Mouse (Mus musculus): ENCODE results near the gene Mrpl43. TPM values are rescaled to one million over a fixed set of nuclear protein-coding genes. Genes with fewer than 3 reads are reported as not detected.

The Mrpl43 gene
- polyA plus RNA-seq, 1 experiment from 2014 or later, result 83.0 TPM

DNA sequence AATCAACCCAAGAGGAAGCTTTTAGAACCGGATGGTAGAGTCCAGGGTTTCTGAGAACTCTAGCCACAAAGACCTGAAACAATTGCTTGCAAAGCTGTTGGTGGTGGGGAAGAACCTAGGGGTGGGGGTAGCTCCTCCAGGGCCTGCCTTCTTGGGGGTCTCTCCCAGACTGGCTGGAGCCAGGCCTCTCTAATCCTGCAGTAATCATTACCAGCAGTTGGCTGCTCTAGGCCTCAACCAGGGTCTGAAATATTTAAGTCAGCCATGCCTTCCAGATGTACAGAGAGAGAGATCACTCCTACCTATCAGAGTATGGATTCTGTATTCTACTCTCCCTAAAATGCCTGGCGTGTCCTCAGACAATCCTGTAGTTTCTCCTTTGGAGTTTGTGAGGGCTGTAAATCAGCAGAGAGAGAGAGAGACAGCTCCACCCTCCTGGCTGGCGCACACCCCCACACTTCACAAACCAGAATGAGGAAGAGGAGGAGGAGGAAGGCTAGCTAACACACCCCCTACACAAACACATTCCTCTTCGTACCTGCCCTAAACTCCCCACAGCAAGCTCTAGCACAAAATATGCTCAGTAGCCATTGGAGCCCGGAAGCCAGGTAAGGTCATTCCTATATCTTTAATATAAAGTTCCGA, 7.5 kb upstream of the Mrpl43 start:
- Histone ChIP-seq H3K27ac (peak overlapping the region; percentile 99; the same call in 1 of the 2 replicates), H3K27me3 (ENCODE audit: insufficient read depth, poor library complexity, severe bottlenecking) (no peaks in the 10 kb centered on the region; the same call in 1 of the 2 replicates), H3K4me1 (replicated peaks) (peaks cover 50% of the 10 kb centered on the region), H3K4me3 (no peak overlapping the region), H3K9me3 (no peaks in the 10 kb centered on the region), H3K36me3 (peaks cover 40% of the 10 kb centered on the region)
- DNase-seq (ENCODE audit: low spot score), result no peak
- WGBS, result 65% methylated on average over 6 of the region's 6 CpGs

DNA sequence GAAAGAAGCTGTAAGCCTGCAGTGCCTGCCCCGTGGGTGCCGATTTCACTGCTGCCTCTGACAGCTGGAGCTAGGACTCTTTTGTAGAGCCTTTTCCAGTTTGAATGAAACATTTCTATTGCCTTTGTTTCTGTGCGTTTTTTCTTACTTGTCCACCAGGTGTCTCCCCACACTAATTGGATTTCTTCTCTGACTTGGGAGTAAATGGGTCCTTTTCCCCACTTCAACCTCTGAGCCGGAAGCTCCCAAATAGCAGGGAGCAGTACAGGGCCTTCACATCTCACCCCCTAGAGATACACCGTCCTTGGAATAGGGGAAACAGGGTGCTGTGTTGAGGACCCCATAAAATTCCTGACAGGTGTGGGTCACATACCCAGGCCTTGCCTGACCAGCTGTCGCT, 6.4 kb upstream of the Mrpl43 start:
- 45% methylated on average over 6 of the region's 6 CpGs for WGBS
- peak overlapping the region; percentile 62; the same call in 1 of the 2 replicates for H3K27ac ChIP-seq
- no peak overlapping the region for H3K4me3 ChIP-seq
- no peaks in the 10 kb centered on the region; the same call in 1 of the 2 replicates for H3K27me3 ChIP-seq (ENCODE audit: insufficient read depth, poor library complexity, severe bottlenecking)
- peaks cover 51% of the 10 kb centered on the region for H3K36me3 ChIP-seq
- no peak for DNase-seq (ENCODE audit: low spot score)
- H3K4me1 ChIP-seq (replicated peaks), result peaks cover 56% of the 10 kb centered on the region
- H3K9me3 ChIP-seq, result no peaks in the 10 kb centered on the region

DNA sequence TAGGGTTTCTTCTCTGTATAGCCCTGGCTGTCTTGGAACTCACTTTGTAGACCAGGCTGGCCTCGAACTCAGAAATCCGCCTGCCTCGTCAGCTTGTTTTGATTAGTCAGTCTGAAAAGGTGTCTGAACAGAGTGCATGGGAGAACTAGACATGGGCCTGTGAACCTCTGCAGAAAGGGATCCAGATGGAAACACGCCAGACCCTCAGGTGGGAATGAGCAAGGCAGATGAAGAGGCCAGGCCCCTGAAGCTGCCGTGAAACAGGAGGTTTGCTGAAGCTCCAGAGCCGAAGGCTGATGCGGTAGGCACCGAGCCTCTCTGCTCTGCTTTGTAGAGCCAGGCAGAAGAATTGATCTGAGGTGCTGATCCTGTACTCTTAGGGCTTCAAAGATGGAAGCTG, 6.0 kb upstream of the Mrpl43 start:
- Histone ChIP-seq H3K4me3 (no peak overlapping the region), H3K4me1 (replicated peaks) (peaks cover 57% of the 10 kb centered on the region), H3K9me3 (no peaks in the 10 kb centered on the region), H3K27me3 (ENCODE audit: insufficient read depth, poor library complexity, severe bottlenecking) (no peaks in the 10 kb centered on the region; the same call in 1 of the 2 replicates), H3K36me3 (peaks cover 52% of the 10 kb centered on the region), H3K27ac (peak overlapping the region; percentile 62; the same call in 1 of the 2 replicates)
- WGBS, result 83% methylated on average over 8 of the region's 8 CpGs
- DNase-seq (ENCODE audit: low spot score), result no peak

DNA sequence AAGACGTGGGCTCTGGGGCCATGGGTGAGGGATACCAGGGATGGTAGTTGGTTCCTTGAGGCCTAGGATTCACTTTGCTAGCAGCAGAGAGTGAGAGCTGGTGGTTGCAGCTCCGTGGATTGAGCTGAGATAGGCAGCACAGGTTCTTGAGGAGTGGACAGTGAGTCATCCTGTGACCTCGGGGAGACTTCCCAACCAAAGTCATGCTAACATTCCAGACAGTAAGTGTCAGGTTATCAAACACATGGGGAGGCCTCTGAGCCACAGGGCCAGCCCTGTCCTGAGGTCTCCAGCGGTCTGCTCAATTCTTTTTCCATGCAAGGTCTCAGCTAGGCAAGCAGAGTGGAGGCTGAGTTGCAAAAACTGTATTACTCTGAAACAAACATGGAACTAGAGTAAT, 4.4 kb upstream of the Mrpl43 start:
- Histone ChIP-seq H3K9me3 (no peaks in the 10 kb centered on the region), H3K4me3 (no peak overlapping the region), H3K36me3 (peaks cover 52% of the 10 kb centered on the region), H3K4me1 (replicated peaks) (peaks cover 51% of the 10 kb centered on the region), H3K27me3 (ENCODE audit: insufficient read depth, poor library complexity, severe bottlenecking) (no peaks in the 10 kb centered on the region), H3K27ac (no peak overlapping the region)
- WGBS, result 87% methylated on average over 4 of the region's 4 CpGs
- DNase-seq (ENCODE audit: low spot score), result no peak

DNA sequence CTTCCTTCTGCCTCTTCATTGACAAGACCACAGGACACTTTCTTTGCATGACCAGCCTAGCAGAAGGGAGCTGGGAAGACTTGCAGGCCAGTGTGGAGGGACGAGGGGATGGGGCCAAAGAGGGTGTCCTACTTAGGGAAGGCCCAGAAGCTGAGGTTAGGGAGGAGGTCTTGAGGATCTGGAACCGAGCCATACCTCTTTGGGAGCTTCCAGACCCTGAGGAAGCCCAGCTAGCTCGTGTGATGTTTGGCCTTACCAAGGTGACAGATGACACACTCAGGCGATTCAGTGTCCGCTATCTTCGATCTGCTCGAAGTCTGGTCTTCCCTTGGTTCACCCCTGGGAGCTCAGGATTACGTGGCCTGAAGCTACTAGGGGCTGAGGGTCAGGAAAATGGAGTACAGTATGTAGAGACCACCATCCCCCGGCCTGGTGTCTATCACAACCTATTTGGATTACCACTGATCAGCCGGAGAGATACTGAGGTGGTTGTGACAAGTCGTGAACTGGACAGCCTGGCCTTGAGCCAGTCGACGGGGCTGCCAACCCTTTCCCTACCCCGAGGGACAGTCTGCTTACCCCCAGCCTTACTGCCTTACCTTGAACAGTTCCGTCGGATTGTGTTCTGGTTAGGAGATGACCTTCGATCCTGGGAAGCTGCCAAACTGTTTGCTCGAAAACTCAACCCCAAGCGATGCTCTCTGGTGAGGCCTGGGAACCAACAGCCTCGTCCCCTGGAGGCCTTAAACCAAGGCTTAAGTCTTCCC, 1.4 kb upstream of the Mrpl43 start:
- no peaks in the 10 kb centered on the region for H3K27me3 ChIP-seq (ENCODE audit: insufficient read depth, poor library complexity, severe bottlenecking)
- no peak for DNase-seq (ENCODE audit: low spot score)
- H3K36me3 ChIP-seq, result peaks cover 71% of the 10 kb centered on the region
- peaks cover 36% of the 10 kb centered on the region for H3K4me1 ChIP-seq (replicated peaks)
- peak overlapping the region; percentile 91 for H3K27ac ChIP-seq
- peak overlapping the region; percentile 99 for H3K4me3 ChIP-seq
- H3K9me3 ChIP-seq, result no peaks in the 10 kb centered on the region
- 95% methylated on average over 20 of the region's 20 CpGs for WGBS

DNA sequence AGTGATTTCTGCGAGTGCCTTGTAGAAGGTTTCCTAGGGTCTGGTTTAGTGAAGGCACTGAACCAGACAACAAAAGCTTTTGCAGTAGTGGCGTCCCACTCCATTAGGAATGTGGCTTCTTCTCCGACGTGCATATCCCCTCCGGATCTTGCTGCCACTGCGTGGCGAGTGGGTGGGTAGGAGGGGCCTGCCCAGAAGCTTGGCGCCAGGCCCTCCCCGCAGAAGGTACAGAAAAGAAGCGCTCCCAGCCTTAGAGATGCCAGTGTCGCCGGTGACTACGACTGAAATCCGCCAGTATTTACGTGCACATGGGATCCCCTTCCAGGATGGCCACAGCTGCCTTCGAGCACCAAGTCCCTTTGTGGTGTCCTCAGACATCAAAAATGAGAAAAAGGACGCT, 779 bp upstream of the Mrpl43 start:
- H3K4me1 ChIP-seq (replicated peaks), result peaks cover 37% of the 10 kb centered on the region
- H3K36me3 ChIP-seq, result peaks cover 71% of the 10 kb centered on the region
- 45% methylated on average over 17 of the region's 17 CpGs for WGBS
- DNase-seq (ENCODE audit: low spot score), result no peak
- no peaks in the 10 kb centered on the region for H3K27me3 ChIP-seq (ENCODE audit: insufficient read depth, poor library complexity, severe bottlenecking)
- peak overlapping the region; percentile 99 for H3K4me3 ChIP-seq
- peak overlapping the region; percentile 91 for H3K27ac ChIP-seq
- no peaks in the 10 kb centered on the region for H3K9me3 ChIP-seq

DNA sequence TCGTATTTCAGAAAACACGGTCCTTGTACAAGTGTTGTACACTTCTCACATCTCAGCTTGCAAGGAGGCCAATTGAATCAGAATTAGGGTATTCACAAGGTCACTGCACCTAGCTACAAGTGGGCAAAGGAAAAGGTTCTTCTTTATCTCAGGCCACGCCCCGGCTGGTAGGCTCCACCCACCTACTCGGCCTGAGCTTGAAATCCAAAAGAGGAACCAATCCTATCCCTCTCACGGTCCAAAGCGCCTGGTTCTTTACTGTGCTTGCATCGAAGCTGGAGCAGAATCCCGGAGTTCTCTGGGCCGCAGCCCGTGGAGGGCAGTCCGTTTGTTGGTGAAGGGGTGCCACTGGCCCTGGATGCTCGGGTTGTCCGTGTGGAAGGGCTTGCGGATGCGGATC, 798 bp downstream of the Mrpl43 start, which contains the start of gene Twnk:
Gene Twnk, plus strand, starts transcription at position 220 of the 400 bp plus-strand sequence.
- H3K27ac ChIP-seq, result peak within 1 kb of the TSS; percentile 91
- DNase-seq (ENCODE audit: low spot score), result no peak
- peak within 1 kb of the TSS; percentile 99 for H3K4me3 ChIP-seq
- no peaks in the 10 kb centered on the region for H3K9me3 ChIP-seq
- peaks cover 43% of the 10 kb centered on the region for H3K4me1 ChIP-seq (replicated peaks)
- WGBS, result 11% methylated on average over 16 of the region's 16 CpGs
- peaks cover 71% of the 10 kb centered on the region for H3K36me3 ChIP-seq
- H3K27me3 ChIP-seq (ENCODE audit: insufficient read depth, poor library complexity, severe bottlenecking), result no peaks in the 10 kb centered on the region

DNA sequence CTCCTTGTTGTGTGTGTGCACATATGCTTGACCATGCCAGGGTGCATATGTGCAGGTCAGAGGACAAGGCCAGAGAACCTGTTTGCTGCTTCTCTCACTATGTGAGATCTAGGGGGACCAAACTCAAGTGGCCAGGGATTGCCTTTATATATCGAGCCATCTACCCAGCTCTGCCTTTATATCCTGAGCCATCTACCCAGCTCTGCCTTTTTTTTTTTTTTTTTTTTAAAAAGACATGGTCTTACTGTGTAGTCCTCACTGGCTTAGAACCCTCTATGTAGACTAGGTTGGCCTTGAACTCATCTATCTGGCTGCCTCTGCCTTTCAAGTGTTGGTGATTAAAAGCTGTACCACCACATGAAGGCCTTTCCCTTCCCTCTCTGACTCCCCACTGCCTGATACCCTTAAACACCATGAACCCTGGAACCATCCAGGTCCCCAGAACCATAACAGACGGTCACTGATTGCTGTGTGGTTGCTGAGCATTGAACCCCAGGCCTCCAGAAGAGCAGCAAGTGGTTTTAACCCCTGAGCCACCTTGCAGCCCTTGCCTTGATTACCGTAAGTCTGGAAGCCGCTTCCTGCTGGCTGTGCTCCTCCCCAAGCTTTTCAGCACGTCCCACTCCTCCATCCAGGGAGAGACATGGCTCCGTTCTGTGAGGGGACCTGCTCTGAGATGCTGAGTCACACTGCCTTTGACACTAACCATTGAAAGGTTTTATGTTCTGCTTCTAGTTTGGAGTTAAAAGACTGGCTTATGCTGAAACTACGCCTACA, 2.3 kb downstream of the Mrpl43 start:
- Histone ChIP-seq H3K9me3 (no peaks in the 10 kb centered on the region), H3K36me3 (peaks cover 71% of the 10 kb centered on the region), H3K27ac (no peak overlapping the region), H3K4me1 (replicated peaks) (peaks cover 43% of the 10 kb centered on the region), H3K27me3 (ENCODE audit: insufficient read depth, poor library complexity, severe bottlenecking) (no peaks in the 10 kb centered on the region), H3K4me3 (no peak overlapping the region)
- WGBS, result 93% methylated on average over 7 of the region's 7 CpGs
- no peak for DNase-seq (ENCODE audit: low spot score)

DNA sequence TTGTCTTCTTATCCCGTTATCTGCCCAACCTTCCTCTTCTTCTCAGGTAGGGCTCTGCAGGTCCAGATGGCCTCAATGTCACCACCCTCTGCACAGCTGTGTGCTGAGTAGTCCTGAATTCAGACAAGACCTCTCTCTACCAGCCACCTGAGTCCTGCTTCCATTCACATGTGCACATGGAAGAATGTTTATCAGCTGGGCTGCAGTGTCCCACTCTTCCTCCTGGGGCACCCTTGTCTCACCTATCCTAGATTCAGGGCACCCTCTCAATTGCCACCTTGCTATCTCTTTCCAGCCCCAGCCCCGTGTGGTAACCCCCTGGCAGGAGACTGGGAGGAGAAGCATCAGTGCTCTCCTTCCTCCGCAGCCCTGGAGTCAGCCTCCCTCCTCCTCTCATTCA, 3.9 kb downstream of the Mrpl43 start:
- 62% methylated on average over 3 of the region's 3 CpGs for WGBS
- Histone ChIP-seq H3K4me3 (no peak overlapping the region), H3K27ac (no peak overlapping the region), H3K36me3 (peaks cover 73% of the 10 kb centered on the region), H3K4me1 (replicated peaks) (peaks cover 30% of the 10 kb centered on the region), H3K27me3 (ENCODE audit: insufficient read depth, poor library complexity, severe bottlenecking) (no peaks in the 10 kb centered on the region), H3K9me3 (no peaks in the 10 kb centered on the region)
- DNase-seq (ENCODE audit: low spot score), result no peak

DNA sequence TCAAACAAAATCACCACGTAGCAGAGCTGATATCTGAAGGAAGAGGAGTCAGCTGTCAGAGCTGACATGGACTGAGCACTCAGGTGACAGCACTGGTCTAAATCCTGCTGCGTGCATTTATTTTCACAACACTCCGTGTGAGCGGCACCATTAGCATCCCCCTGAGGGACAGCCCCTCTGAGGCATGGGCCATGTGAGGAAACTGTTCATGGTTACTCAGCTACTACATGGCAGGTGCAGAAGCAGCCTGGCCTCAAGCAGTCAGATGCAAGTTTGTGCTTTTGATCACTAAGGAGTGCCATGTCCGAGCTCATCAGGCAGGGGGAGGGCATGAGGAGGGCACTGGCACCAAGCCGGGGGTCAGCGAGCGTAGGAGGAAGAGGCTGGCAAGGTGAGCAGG, 6.6 kb downstream of the Mrpl43 start:
- DNase-seq (ENCODE audit: low spot score), result no peak
- no peaks in the 10 kb centered on the region for H3K27me3 ChIP-seq (ENCODE audit: insufficient read depth, poor library complexity, severe bottlenecking)
- H3K27ac ChIP-seq, result no peak overlapping the region
- H3K4me1 ChIP-seq (replicated peaks), result peaks cover 12% of the 10 kb centered on the region; the same call in 1 of the 2 replicates
- no peaks in the 10 kb centered on the region for H3K9me3 ChIP-seq
- peaks cover 80% of the 10 kb centered on the region for H3K36me3 ChIP-seq
- no peak overlapping the region for H3K4me3 ChIP-seq
- WGBS, result 92% methylated on average over 8 of the region's 8 CpGs

DNA sequence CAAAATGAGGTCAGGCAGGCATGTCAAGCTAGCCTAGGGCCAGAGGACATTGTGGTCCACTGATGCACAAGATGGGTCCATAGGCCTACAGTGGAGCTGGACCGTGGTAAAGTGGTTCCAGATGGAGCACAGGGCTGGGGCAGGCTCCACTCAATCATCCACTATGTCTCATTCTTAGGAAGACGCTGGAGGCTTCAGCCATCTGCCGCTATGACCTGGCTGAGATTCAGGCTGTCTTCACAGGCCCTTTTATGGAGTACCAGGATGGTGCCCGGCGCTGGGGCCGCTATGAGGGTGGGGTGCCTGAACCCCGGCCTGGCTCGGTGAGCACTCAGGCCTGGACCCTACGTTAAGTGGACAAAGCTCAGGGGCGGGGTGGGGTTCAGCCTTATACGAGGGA, 8.5 kb downstream of the Mrpl43 start:
- Histone ChIP-seq H3K36me3 (peaks cover 65% of the 10 kb centered on the region), H3K4me1 (replicated peaks) (peaks cover 13% of the 10 kb centered on the region), H3K27me3 (ENCODE audit: insufficient read depth, poor library complexity, severe bottlenecking) (no peaks in the 10 kb centered on the region), H3K9me3 (no peaks in the 10 kb centered on the region), H3K4me3 (no peak overlapping the region), H3K27ac (no peak overlapping the region)
- DNase-seq (ENCODE audit: low spot score), result no peak
- 87% methylated on average over 11 of the region's 11 CpGs for WGBS

DNA sequence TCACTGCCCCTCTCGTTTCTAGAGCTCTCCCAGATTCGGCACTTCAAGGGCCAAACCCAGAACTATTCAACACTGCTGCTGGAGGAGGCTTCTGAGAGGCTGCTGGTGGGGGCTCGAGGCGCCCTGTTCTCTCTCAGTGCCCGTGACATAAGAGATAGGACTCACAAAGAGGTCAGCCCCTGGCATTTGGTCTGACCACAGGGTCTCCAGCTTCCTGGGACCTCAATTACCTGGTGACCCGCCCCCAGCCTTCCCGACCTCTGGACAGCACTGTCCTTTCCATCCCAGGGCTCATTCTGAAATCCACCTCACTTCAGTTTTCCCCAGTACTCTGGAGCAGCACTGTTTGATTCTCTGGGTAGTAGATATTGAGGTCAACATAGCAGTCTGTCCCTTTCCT, 13.5 kb downstream of the Mrpl43 start:
- H3K4me3 ChIP-seq, result no peak overlapping the region
- no peak for DNase-seq (ENCODE audit: low spot score)
- H3K27me3 ChIP-seq (ENCODE audit: insufficient read depth, poor library complexity, severe bottlenecking), result peaks cover 22% of the 10 kb centered on the region
- H3K9me3 ChIP-seq, result no peaks in the 10 kb centered on the region
- peaks cover 16% of the 10 kb centered on the region for H3K36me3 ChIP-seq
- H3K27ac ChIP-seq, result peak overlapping the region; percentile 23; the same call in 1 of the 2 replicates
- peaks cover 49% of the 10 kb centered on the region for H3K4me1 ChIP-seq (replicated peaks)
- WGBS, result 61% methylated on average over 7 of the region's 7 CpGs
